Mouse (Mus musculus) left cerebral cortex, adult 6 months (tissue): ENCODE data around the gene Csnk1e. TPM values are rescaled to one million over a fixed set of nuclear protein-coding genes. Genes with fewer than 3 reads are reported as not detected.

Experiments
- long read RNA-seq, 2 experiments: library from polyadenylated mRNA; unstranded; transcript quantifications; one replicate each; pipeline ENCODE4 v2.0.0; 2019 to 2020
- polyA plus RNA-seq: library from polyadenylated mRNA; unstranded; fragments of <200 nt; fragmentation: Nextera tagmentation; gene quantifications from 2 replicates; pipeline ENCODE4 v1.2.3, GENCODE M21; 2021

Gene Csnk1e
- 31.5 and 64.5 TPM in 2 replicates for polyA plus RNA-seq
- long read RNA-seq, experiment 1, transcript Csnk1e-202 (11 exons, 1,391 nt): major isoform, 22 of 62 reads
- long read RNA-seq, experiment 1, transcript Csnk1e-204 (4 exons, 741 nt): minor isoform, 8 of 62 reads
- long read RNA-seq, experiment 1, partial matches to known transcripts: 14 of 62 reads
- long read RNA-seq, experiment 1, other reads (novel, unspliced or antisense): 14 of 62 reads
- long read RNA-seq, experiment 2, transcript Csnk1e-202 (11 exons, 1,391 nt): major isoform, 10 of 56 reads
- long read RNA-seq, experiment 2, partial matches to known transcripts: 22 of 56 reads
- long read RNA-seq, experiment 2, other reads (novel, unspliced or antisense): 21 of 56 reads

DNA sequence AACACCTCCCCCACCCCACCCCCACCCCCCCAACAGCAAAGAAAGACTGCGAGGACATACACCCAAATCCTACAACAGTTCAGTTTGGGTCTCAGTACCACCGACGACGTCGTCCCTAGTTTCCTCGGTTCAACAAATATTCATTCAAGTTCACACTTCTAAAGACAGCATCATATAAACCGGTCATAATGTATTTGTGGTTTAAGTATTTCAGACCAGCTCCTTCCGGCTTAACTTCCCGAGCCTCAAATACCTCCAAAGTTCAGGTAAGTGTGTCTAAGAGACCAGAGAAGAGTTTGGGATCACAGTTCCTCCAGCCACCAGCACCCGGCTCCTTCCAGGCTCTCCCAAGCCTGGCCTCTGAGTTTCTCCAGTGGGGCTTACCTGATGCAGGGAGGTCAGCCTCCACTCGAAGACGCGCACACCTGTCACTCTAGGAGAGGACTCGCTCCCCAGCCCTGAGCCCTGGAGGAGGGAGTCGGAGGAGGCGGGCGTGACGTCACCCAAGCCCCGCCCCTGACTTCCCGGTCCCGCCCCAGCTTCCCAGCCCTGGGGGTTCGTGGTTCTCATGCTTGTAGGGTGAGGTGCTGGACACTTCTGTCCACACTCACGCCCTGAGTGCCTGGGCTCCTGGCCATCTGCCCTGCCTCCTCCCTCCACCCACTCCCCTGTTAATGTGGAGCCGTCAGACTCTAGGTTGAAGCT, at the start of gene Csnk1e:
Gene Csnk1e (minus strand): TSS at position 461 of the 705 bp plus-strand sequence.

DNA sequence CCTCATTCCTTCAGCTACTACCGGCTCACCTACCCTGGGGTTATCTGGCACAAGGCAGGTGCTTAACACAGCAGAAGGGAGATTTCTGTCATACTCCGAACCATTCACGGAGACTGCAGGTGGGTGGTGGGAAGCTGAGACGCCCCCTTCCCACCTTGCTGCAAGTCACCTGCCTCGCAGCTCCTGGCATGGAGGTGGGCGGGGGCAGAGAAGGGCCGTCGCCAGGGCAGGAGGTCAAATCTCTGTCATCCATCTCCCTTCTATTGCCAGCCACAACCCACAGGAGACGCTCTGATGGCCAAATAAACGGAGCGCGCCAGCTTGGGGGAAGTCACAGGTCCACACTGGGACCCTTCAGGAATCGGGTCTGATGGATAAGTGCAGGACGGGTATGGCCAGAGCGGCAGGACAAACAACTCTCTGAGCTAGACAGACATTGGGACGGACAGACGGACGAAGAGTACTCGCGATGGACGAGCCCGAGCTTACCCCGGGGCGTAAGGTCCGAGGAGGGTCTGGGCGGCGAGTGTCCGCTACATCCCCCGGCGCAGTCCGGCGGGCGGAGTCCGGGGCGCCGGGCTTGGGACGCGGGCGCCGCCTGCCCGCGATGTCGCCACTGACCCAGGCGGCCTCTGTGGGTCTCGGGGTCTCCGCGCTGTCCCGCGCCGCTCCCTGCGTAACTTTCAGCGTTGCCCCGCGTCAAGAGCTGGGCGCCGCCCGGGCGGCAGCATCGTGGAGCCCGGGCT, 49.5 kb upstream of the Csnk1e start, which contains the start of gene Kcnj4:
Gene Kcnj4 (minus strand): TSS at position 535 of the 746 bp plus-strand sequence.

DNA sequence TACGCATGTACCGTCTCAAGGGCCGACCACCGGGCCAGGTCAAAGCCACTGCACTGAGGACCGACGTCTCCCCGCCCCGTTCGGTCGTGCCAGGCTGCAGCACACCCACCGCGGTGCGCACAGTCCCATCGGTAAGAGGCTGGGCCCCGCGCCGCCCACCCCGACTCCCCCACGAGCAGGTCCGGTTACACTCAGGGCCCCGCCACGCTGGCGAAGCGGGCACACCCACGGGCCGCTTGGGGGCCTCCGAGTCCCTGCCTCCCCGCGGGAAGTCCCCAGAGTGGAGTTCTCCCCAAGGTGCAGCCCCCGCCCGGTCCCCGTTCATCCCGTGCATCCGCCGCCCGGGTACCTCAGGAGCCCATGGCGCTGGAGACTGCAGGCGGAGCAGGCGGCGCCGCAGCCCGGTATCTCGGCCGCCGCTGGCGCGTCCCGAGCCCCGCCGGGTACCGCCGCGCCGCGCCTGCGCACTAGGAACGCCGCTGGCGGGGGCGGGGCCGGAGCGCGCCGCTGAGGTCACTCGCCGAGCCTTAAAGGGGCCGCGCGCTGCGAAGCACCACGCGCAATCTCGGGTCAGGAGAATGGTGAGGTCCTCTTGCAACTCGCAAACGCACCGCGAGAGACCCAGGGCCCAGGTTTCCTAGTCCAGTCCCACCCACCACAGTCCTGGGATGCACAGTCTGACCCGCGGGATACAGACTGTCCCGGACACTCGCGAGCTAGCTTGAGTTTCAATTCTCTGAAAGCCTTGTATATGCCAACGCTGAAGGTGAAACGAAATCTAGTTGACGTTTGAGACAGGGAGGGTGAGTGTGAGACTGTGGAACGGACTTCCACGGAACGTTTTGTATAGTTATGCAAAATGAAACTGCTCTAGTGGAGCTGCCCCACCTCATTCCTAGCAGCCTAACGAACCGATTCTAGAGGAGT, 52.3 kb downstream of the Csnk1e start, which contains the start of gene Tmem184b:
Gene Tmem184b (minus strand): TSS at position 734 of the 927 bp plus-strand sequence.

Other genes starting within 250 kb of the Csnk1e start
- gene Pick1, start 226.4 kb downstream of the Csnk1e start, polyA plus RNA-seq: 19.2 and 25.6 TPM in 2 replicates
- 0.15 and 0.39 TPM in 2 replicates for gene Gm49486, start 226.2 kb downstream of the Csnk1e start, polyA plus RNA-seq
- 0.30 TPM in 1 of 2 replicates, not detected in the other for gene Slc16a8, start 200.8 kb downstream of the Csnk1e start, polyA plus RNA-seq
- gene Baiap2l2, start 170.0 kb downstream of the Csnk1e start, polyA plus RNA-seq: 2.3 and 6.7 TPM in 2 replicates
- 9.1 and 12.3 TPM in 2 replicates for gene Pla2g6, start 127.2 kb downstream of the Csnk1e start, polyA plus RNA-seq
- gene Maff, start 108.9 kb downstream of the Csnk1e start, polyA plus RNA-seq: 0.22 and 0.24 TPM in 2 replicates
- gene Tmem184b, start 52.0 kb downstream of the Csnk1e start, polyA plus RNA-seq: 80.6 and 99.2 TPM in 2 replicates
- gene Kcnj4, start 49.7 kb upstream of the Csnk1e start, polyA plus RNA-seq: 6.1 and 10.7 TPM in 2 replicates
- 1.2 and 1.5 TPM in 2 replicates for gene Kdelr3, start 60.8 kb upstream of the Csnk1e start, polyA plus RNA-seq
- 10.6 and 17.0 TPM in 2 replicates for gene Ddx17, start 91.2 kb upstream of the Csnk1e start, polyA plus RNA-seq
- 0.06 TPM in 1 of 2 replicates, not detected in the other for gene Dmc1, start 149.5 kb upstream of the Csnk1e start, polyA plus RNA-seq
- gene Fam227a, start 203.4 kb upstream of the Csnk1e start, polyA plus RNA-seq: 0.44 and 0.55 TPM in 2 replicates
- gene Cby1, start 203.6 kb upstream of the Csnk1e start, polyA plus RNA-seq: 75.7 and 77.3 TPM in 2 replicates
- 175 and 186 TPM in 2 replicates for gene Tomm22, start 215.3 kb upstream of the Csnk1e start, polyA plus RNA-seq
- 6.9 and 13.9 TPM in 2 replicates for gene Josd1, start 232.4 kb upstream of the Csnk1e start, polyA plus RNA-seq
- gene Gtpbp1, start 235.3 kb upstream of the Csnk1e start, polyA plus RNA-seq: 10.1 and 14.0 TPM in 2 replicates